Mouse (Mus musculus) bone marrow macrophage, adult 2 months (primary cell): Measurements from ENCODE around the gene Tubb4b.

Experiments
- CTCF ChIP-seq: IDR thresholded peaks from 2 replicates; pipeline ENCODE4 v1.5.1; 2012; ENCODE audit warnings: low read depth, mild to moderate bottlenecking, low read length, moderate library complexity
- POLR2A ChIP-seq: IDR thresholded peaks from 2 replicates; pipeline ENCODE4 v1.6.1; 2012; ENCODE audit warnings: mild to moderate bottlenecking, low read depth, low read length, borderline replicate concordance

DNA sequence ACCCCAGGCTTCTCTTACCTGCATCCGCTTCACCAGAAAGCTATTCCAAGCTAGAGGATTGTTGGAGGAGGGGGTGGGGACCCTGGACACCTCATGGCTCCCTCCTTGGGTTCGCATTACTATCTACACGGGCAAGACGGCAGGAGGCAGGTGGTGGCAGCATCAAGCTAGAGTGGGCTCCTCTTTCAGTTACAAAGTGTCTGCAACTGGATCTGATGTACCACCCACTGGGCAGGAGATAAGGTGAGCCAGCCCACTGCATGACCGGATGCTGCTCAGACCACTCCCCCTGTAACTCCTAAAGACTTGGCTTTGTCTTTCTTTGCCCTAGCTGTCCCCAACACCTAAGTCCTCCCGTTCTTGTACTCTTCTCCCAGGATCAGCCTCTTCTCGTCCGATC, 12.1 kb upstream of the Tubb4b start, which contains the start of gene Rnf224:
- TF ChIP-seq CTCF (no peak), POLR2A (no peak)
